Comparison of ENCODE assay signal across 8 mouse cellular contexts in the genomic region with DNA sequence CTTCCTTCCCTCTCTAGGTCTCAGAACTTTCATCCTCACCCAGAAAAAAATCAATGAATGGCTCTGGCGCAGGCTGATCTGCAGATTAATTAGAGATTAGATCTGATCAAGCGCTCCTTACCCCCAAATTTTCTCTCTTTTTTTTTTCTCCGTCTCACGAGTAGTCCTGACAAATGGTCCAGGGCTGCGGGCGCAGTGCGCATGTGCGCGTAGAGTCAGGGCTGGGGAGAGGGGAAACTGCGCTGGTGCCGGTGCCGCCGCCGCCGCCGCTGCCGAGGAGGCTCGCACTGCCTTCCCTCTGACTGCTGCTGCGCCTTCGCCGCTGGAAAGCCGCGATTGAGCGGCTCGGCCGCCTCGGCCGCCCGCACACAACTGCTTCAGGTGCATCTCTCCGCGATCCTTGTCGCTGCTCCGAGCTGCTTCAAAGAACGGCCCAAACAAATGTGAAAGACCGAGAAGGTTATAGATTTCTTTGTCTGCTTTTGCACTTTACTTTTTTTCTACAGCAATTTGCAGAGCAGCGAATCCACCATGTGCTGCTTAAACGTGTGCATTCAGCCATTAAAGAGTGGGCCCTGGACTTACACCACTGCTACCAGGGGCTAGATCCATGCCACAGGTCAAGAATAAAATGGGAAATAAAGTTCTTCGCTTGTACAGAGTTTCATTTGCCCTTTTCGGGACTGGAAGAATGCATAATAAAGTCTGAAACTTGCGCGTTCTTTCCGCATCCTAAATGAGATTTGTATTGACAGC. TPM values are rescaled to one million over a fixed set of nuclear protein-coding genes. Genes with fewer than 3 reads are reported as not detected.
DNase-seq lines count a peak whose midpoint lies in the region; ATAC-seq and TF ChIP-seq lines count a peak whose summit lies in the region.

TSS of gene L3mbtl3 (minus strand) at position 182 of the 756 bp plus-strand sequence.

- no peaks in the 10 kb centered on the region for H3K27me3 ChIP-seq in lung, embryonic 15.5 days
- H3K27me3 ChIP-seq in thymus, adult 2 months (ENCODE audit: control insufficient read depth, insufficient read depth, low read length), result no peaks in the 10 kb centered on the region

- no peaks in the 10 kb centered on the region for H3K9me3 ChIP-seq in ES-E14 (ENCODE audit: control insufficient read depth, insufficient read depth, low read depth, low read length)
- no peaks in the 10 kb centered on the region for H3K9me3 ChIP-seq in lung, embryonic 15.5 days

- peak; percentile 76 to 81 for ATAC-seq in hematopoietic stem cell, adult 5-6 weeks (replicated peaks in 1 of 2; ENCODE audit: insufficient read depth in 1 of 2, low FRiP score in 2 of 2, low TSS enrichment in 1 of 2, low read depth in 1 of 2, poor library complexity in 2 of 2, severe bottlenecking in 2 of 2)
- peak; percentile 82; the same call in 1 of the 2 replicates for ATAC-seq in lung, embryonic 15.5 days (ENCODE audit: borderline replicate concordance, extremely low read depth, low FRiP score, low TSS enrichment)

- no peaks in the 10 kb centered on the region for H3K36me3 ChIP-seq in ES-E14 (ENCODE audit: control insufficient read depth, insufficient read depth, low read length, poor library complexity, severe bottlenecking)
- H3K36me3 ChIP-seq in lung, embryonic 15.5 days, result no peaks in the 10 kb centered on the region
- H3K36me3 ChIP-seq in thymus, adult 2 months (ENCODE audit: control insufficient read depth, insufficient read depth, low read length), result no peaks in the 10 kb centered on the region

- H3K4me2 ChIP-seq in lung, embryonic 15.5 days, result peak within 1 kb of the TSS; percentile 87

- H3K4me3 ChIP-seq in ES-E14 (ENCODE audit: insufficient read depth in 1 of 2, low read depth in 1 of 2, low read length in 2 of 2, poor library complexity in 1 of 2, severe bottlenecking in 1 of 2), result peak within 1 kb of the TSS; percentile 72 to 80
- H3K4me3 ChIP-seq in lung, embryonic 15.5 days, result peak within 1 kb of the TSS; percentile 76
- peak within 1 kb of the TSS; percentile 95 for H3K4me3 ChIP-seq in olfactory bulb, adult 2 months (ENCODE audit: insufficient read depth, low read depth, low read length)
- H3K4me3 ChIP-seq in thymus, adult 2 months (ENCODE audit: control insufficient read depth, insufficient read depth, low read length), result peak within 1 kb of the TSS; percentile 99

- peaks cover 0 to 2% of the 10 kb centered on the region in 2 experiments; a peak in 3 of 4 replicates for H3K4me1 ChIP-seq in ES-E14 (ENCODE audit: control insufficient read depth in 2 of 2, insufficient read depth in 2 of 2, low read length in 2 of 2, poor library complexity in 1 of 2)
- H3K4me1 ChIP-seq in lung, embryonic 15.5 days, result peaks cover 24% of the 10 kb centered on the region; the same call in 1 of the 2 replicates
- H3K4me1 ChIP-seq in olfactory bulb, adult 2 months (ENCODE audit: control insufficient read depth, insufficient read depth, low read length), result no peaks in the 10 kb centered on the region
- no peaks in the 10 kb centered on the region; the same call in 1 of the 2 replicates for H3K4me1 ChIP-seq in thymus, adult 2 months (replicated peaks; ENCODE audit: control insufficient read depth, insufficient read depth, low read length)

- in situ Hi-C loops in ES-E14 (cut with MboI; ENCODE audit: low sequenced_read_pairs in 2 of 2, unreplicated experiment in 2 of 2), result no loop called here

- peak; percentile 78 for DNase-seq in ES-E14 (ENCODE audit: low read depth, low spot score)
- DNase-seq in cerebellum, adult 11-12 months, result peak; percentile 60
- DNase-seq in forelimb bud, embryonic 11.5 days (ENCODE audit: low read depth, low spot score), result peak; percentile 91
- peak; percentile 59 to 80 for DNase-seq in layer of hippocampus, adult 8-10 months (ENCODE audit: low spot score in 2 of 2)
- peak; percentile 91 for DNase-seq in thymus, adult 2 months

- H3K27ac ChIP-seq in ES-E14 (ENCODE audit: insufficient read depth, low read depth, low read length, poor library complexity, severe bottlenecking), result no peak within 1 kb of the TSS
- peak within 1 kb of the TSS; percentile 93 for H3K27ac ChIP-seq in lung, embryonic 15.5 days
- H3K27ac ChIP-seq in olfactory bulb, adult 2 months (ENCODE audit: insufficient read depth, low read depth, low read length), result peak within 1 kb of the TSS; percentile 81
- H3K27ac ChIP-seq in thymus, adult 2 months (ENCODE audit: control insufficient read depth, insufficient read depth, low read length), result peak within 1 kb of the TSS; percentile 76

- 3% methylated on average over 42 of the region's 42 CpGs for WGBS in lung, embryonic 15.5 days
- 4% methylated on average over 42 of the region's 42 CpGs for WGBS in olfactory bulb, adult 2 months
- WGBS in thymus, adult 2 months, result 2% methylated on average over 42 of the region's 42 CpGs

- TF ChIP-seq CTCF in olfactory bulb, adult 2 months (IDR thresholded peaks at IDR 0.05; ENCODE audit: insufficient read depth, low read depth, low read length), result no peak
- TF ChIP-seq CTCF in thymus, adult 2 months (IDR thresholded peaks at IDR 0.05; ENCODE audit: borderline replicate concordance, control insufficient read depth, extremely low read depth, insufficient read depth, low read length, poor library complexity), result no peak

- H3K9ac ChIP-seq in ES-E14 (ENCODE audit: insufficient read depth, low read depth, low read length, poor library complexity, severe bottlenecking), result peak within 1 kb of the TSS; percentile 64
- H3K9ac ChIP-seq in lung, embryonic 15.5 days, result peak within 1 kb of the TSS; percentile 88

- 0 out of 2 replicates have a peak, but pooled peaks have one; percentile 5 for TF ChIP-seq POLR2A in olfactory bulb, adult 2 months (IDR thresholded peaks at IDR 0.05; ENCODE audit: insufficient read depth, low read depth, low read length)
- TF ChIP-seq POLR2A in thymus, adult 2 months (IDR thresholded peaks at IDR 0.05; ENCODE audit: control insufficient read depth, extremely low read depth, insufficient read depth, low read length, poor library complexity), result peak; percentile 51

TF ChIP-seq in ES-E14, 5 proteins besides CTCF, POLR2A, EP300 and RAD21:
- TF ChIP-seq ZC3H11A (IDR thresholded peaks at IDR 0.05; ENCODE audit: borderline replicate concordance, low read depth, low read length), result no peak
- TF ChIP-seq MAFK (IDR thresholded peaks at IDR 0.05; ENCODE audit: insufficient read depth, low read depth, low read length), result no peak

RNA-seq across cellular contexts. Expression of gene L3mbtl3, which starts in this region (rescaled TPM):
- total RNA-seq in ES-E14 (2012; rRNA removed), result 3.0 and 6.0 TPM in 2 replicates
- 28.3 and 37.7 TPM in 2 replicates for total RNA-seq in hematopoietic stem cell, adult 5-6 weeks (2017)
- total RNA-seq in layer of hippocampus, adult 8-10 months (2022), result 10 to 100 TPM; 14.1 to 27.4 (median 18.3) TPM
- 14.4 and 15.8 TPM in 2 replicates for polyA plus RNA-seq in lung, embryonic 15.5 days (2015; fragmentation: Nextera tagmentation; extraction: Ambion mirVana)
- not detected in 2 replicates for polyA plus RNA-seq in olfactory bulb, adult 2 months (2012; ENCODE audit: insufficient read depth, insufficient read length, low replicate concordance, missing spikeins)
- 12.3 and 13.8 TPM in 2 replicates for polyA plus RNA-seq in thymus, adult 2 months (2012; rRNA removed)
